Mouse (Mus musculus): ENCODE data around the gene Thpo.

Gene Thpo

GRCm38 (mm10) chr16:20724338-20724748, 10.0 kb downstream of the Thpo start:
- no peak for DNase-seq (ENCODE audit: low read depth, low spot score)

DNA sequence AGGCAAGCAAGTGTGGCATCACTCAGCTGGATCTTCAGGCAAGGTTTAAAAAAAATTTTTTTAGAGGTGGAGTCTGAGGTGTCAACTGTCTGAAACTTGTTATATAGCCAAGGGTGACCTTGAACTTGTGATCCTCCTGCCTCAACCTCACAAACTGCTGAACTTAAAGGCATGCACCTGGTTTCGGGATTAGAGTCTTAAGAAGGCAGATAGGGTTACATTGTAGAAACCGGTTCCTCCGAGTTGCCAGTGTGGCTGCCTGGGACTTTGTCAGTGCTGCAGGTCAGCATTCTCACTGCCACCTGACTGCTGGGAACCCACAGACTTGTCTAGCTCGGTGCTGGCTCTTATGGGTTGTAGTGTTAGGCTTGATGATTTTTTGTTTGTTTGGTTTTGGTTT, 11.1 kb downstream of the Thpo start:
- no peak for DNase-seq (ENCODE audit: low read depth, low spot score)

- DNase-seq (ENCODE audit: low read depth, low spot score) = no peak
Observed at GRCm38 (mm10) chr16:20722736-20723135, 11.6 kb downstream of the Thpo start.

DNA sequence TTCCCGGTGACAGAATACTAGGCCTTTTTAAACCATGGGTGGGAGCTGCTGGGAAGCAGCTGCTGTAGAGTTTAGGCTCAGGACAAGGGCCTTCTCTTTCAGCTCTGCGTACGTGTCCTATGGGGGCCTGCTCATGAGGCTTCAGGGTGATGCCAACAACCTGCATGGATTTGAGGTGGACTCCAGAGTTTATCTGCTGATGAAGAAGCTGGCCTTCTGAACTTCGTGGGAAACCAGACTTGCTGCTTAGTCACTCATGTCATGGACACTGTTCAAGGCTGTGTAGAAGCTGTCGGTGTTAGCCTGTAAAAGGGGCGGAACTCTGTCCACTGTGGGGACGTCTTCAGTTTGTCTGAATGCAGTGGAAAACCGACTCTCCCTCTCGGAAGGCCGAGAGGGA, 12.5 kb downstream of the Thpo start:
- DNase-seq (ENCODE audit: low read depth, low spot score) = no peak

DNA sequence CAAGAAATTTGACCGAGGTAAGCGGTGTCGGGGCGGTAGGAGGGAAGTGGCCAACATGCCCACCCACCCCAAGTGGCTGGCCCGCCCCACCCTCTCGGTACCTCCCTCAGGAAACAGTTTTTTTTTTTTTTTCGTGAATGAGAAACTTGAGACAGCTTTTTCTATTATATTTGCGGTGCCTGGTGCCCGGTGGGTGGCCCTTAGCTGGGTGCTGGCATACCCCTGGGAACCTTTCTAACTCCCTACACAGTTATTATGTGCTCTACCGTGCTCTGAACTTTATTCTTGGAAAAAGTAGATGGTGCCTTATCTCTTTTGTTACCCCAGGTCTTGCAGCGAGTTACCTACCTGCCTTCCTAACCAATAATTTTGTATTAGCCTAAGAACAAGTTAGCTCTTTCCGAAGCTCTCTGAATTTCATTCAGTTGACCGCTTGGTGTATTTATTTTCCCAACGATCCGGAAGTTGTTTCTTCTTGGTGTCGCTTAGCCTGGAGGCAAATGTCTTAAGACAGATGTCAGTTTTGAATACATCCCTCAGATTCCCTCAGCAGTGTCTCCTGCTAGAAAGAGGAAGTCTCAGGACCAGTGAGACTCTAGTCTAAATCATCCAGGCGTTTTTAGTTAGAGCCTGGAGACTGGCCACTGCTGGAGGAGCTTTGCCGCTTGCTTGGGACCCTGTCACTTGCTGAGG, 16.2 kb downstream of the Thpo start:
- DNase-seq (ENCODE audit: low read depth, low spot score) = no peak

DNA sequence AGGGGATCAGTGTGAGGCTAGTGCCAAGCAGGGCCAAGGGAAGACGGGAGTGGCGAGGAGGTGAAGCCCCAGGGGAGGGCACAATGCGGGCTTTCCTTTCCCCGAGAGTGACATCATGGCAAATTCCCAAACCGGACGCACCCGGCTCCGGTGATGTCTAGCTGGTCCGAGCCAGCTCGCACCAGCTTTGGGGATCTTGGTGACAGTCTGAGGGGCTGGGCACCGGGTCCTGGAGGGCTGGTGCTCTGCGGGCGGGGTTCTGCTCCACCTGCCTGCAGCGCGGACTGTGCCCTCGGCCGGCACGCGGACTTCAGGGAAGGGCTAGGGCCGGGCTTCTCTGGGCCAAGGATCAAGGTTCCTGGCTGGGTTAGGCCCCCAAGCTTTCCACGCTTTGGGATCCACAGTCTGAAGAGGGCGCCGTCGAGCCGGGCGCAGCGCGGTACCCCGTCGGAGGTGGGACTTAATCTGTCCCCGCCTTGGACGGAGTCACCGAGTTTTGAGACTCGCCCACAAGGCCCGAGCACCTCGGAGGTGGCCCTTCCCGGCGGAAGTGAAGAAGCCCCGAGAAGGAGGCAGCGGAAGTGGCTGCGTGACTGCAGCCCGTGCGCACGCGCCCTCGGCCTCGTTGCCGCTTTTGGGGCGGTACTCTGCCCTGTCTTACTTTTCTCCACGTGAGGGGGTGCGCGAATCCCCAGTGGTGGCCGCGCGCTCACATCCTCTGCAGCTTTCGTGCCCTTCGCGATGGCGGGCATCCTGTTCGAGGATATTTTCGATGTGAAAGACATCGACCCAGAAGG, 16.9 kb downstream of the Thpo start, which contains the start of the genes Polr2h and Clcn2:
Polr2h (plus strand) TSS at position 485 of the 797 bp plus-strand sequence.
Clcn2 (minus strand) TSS at position 566 of the 797 bp plus-strand sequence.
- DNase-seq (ENCODE audit: low read depth, low spot score) = peak; percentile 90

DNA sequence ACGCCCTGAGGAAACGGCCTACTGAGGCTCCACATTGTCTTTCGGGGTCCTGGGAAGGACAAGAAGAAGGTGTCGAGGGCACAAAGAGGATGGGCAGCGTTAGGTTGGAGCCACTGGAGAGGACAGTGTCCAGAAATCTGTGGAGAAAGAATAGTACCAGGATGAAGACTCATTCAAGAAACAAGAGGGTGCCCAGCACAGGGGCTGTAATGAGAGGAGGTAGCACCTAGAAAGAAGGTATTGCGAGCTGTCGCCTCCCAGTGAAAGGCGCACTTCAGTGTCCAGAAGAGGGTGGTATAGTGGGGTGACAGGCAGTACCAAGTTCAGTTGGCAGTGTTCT, 17.5 kb downstream of the Thpo start:
- no peak for DNase-seq (ENCODE audit: low read depth, low spot score)

DNA sequence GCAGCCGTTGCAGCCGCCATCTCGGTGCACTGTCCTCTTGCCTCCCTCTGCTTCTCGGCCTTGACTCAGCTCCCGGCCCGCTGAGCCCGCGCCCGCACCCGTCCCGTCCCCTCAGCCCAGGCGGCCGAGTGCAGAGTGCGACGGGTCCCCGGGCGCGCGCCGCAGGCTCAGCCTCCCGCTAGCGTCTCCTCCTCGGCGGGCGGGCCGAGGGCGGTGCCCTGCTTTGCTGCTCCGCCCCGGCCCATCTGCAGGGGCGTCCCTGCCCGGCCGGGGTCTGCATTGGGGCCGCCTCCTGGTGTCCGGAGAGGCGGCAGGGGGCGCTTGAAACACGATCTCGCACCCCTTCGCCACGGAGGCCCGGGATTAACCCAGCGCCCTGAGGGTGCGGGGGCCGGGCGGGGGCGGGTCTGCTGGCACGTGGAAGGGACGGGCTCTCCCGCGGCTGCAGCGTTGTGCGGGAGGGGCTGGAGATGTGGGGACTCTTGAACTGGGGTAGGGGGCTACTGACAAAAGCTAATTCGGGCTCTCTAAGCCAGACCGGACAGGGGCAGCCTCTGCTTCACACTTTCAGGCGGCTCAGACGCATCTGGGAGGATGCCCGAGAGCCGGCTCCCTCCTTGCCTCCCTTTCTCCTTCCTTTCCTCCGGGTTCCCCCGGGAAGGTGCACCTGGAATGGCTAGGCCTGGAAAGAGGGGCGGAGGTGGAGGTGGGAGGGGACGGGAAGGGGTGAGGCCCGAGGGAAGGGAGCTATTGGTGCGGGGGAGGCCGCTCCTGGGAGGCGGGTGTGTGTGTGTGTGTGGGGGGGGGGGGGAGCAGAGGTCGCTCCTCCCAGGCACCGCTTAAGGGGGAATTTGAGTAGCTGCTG, 18.1 kb downstream of the Thpo start:
- no peak for DNase-seq (ENCODE audit: low read depth, low spot score)

GRCm38 (mm10) chr16:20715566-20715965, 18.7 kb downstream of the Thpo start:
- no peak for DNase-seq (ENCODE audit: low read depth, low spot score)

GRCm38 (mm10) chr16:20715161-20715560, 19.1 kb downstream of the Thpo start:
- no peak for DNase-seq (ENCODE audit: low read depth, low spot score)

DNA sequence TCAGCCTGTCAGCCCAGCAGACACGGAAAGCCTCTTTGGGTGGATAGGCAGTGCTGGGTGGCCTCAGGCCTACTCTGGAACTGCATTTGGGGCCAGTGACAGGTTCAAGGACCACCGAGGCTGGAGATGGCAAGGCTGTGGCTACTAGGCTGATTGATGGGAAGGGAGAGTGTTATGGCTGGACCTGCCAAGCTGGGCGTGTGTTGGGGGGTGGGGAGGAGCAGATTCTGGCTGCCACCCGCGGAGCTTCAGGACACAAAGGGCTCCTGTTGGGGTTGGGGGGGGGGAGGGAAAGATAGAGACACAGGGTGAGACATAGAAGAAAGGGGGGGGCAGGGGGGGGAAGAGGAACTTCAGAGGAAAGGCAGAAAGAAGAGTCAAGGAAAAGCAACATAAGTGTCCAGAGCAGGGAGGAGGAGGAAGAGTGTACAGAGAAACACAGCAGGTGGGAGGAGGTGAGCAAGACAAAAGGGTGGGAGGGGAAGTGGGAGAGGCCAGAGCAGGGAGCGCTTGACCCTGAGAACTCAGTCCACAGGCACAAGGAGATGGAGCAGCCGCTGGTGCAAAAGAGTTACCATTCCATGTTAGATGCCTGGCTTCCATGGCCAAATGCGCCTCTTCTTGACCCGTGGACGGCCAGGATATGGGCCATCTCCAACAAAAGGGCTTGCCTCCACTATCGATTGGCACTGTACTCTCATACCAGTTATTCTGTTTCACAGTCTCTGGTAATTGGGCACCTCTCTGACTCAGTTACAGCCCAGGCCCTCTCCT, 19.8 kb downstream of the Thpo start:
- DNase-seq (ENCODE audit: low read depth, low spot score) = no peak

- DNase-seq (ENCODE audit: low read depth, low spot score) = no peak
Observed at GRCm38 (mm10) chr16:20712889-20713288, 21.4 kb downstream of the Thpo start.

DNA sequence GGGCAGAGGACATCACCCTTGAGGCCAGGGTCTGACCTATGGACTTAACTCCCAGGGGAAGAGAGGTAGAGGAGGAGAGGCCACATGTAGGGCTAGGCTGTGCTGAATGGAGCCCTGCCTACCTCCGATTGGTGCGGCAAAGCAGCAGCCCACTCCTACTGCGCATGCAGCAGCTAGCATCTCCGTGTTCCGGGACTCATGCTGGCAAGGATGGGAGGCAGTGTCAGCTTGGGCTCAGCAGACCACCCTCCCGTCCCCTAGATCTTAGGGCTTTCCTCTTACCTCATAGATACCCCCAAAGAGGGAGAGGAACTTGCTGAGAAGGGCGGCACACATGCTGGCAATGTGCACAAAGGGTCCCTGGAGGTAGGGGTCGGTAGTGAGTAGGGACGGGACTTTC, 22.1 kb downstream of the Thpo start:
- no peak for DNase-seq (ENCODE audit: low read depth, low spot score)

- DNase-seq (ENCODE audit: low read depth, low spot score) = no peak
Observed at GRCm38 (mm10) chr16:20710810-20711209, 23.5 kb downstream of the Thpo start.

GRCm38 (mm10) chr16:20710370-20710769, 23.9 kb downstream of the Thpo start:
- no peak for DNase-seq (ENCODE audit: low read depth, low spot score)

DNA sequence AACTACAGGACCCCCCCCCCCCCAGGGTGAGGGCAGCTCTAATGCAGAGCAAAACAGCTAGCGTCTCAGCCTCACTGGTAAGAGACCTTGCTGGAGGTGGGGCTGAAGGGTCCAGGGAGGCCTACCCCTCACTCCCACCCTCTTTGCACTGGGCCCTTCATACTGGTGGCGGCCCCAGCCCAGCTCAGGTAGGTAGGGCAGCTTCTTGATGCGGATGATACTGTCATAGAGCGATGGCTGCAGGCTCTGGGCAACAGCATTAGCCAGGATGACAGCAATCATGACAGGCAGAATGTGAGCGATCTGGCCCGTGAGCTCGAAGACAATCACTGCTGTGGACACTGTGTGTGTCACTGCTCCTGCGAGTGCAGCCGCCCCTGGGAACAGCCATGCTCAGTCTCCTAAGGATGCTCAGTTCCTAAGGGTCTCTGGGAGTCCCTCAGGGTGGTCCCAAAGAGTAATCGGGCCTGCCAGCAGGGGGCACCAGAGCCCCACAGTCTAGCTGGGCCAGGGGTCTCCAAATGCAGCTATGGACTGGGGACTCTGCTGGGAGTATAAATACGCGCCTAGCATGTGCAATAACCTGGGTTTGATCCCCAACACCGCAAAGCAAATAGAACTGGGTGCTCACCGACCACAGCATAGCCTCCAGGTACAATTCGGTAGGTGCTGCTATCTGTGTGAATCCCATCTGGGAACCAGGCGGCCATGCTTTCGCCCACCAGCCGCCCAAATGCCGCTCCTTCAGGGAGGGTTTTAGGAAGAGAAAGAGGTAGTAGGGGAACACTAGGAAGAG, 25.2 kb downstream of the Thpo start:
- DNase-seq (ENCODE audit: low read depth, low spot score) = no peak

DNA sequence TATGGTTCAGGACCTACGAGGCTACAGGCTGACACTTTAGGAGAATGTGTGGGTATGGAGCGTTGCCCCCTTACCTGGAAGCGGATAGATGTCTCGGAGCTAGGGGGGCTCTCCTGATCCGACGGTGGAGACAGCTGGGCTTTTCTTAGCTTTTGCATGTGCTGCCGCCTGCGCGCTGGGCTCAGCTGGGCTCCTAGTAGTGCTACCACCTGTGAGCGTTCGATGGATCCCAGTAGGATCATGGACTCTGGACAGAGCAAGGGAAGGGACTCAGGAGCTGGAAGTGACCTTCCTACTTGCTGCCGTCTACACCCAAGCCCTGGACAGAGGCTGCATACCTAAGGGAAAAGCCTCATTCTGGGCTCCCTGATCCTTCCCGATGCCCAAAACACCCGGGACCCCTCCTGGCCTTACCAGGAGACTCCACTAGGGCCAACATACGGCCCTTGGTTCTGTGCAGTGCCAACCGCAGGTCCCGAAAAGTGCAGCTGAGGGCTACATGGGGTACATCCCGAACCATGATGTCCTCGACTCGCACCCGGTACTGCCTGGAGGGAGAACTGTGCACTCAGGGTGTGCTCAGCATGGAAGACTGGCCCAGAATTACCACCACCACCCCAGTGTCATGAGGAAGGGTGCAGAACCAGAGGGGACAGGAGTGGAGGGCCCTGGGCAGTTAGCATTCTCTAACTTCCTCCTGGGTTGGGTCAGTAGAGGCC, 25.9 kb downstream of the Thpo start:
- DNase-seq (ENCODE audit: low read depth, low spot score) = no peak

DNA sequence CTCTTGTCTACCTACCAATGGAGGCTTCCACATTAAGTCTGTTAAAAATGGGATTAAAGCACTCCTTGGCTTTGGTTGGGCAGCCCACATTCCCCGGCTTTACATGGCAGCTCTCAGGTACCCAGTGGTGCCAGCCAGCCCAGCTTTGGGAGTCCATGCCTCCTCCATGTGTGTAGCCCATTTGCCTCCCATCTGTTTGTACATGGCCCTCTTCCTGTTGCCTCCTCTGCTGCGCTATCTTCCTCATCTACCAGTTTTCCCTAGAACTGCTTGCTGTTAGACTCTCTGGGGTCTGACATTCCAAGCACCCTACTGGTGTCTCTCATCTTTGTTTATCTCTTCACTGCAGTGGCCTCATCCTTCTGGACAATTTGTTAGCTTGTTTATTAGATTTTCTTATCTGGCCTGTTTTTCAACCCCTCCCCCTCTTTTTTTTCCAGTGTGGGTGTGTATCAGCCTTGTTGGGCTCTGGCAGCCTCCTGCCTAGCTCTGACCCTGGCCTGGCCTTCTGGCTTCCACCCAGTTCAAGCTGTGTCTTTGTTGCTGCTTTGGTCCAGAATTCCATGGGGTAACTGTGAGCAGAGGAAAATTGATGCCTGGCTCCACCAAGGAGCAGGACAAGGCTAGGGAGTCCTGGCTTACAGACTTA, 27.8 kb downstream of the Thpo start:
- DNase-seq (ENCODE audit: low read depth, low spot score) = no peak

DNA sequence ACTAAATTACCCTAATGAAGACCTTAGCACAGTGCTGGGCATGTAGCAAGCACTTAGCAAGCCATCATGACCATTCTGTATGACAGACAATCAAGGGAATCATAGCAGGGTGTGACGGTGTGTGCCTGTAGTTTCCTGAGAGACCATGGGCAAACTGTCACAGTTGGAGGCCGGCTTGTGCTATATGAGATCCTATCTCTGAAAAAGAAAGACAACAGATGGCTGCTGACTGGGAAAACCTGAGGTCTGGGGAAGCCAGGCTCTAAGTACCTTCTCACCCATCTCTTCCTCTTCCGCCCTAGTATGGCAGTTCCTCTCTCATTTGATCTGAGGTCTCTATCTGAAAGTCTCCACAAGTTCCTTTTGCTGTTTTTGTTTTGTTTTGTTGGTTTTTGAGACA, 28.5 kb downstream of the Thpo start:
- no peak for DNase-seq (ENCODE audit: low read depth, low spot score)
